In the genomic region with DNA sequence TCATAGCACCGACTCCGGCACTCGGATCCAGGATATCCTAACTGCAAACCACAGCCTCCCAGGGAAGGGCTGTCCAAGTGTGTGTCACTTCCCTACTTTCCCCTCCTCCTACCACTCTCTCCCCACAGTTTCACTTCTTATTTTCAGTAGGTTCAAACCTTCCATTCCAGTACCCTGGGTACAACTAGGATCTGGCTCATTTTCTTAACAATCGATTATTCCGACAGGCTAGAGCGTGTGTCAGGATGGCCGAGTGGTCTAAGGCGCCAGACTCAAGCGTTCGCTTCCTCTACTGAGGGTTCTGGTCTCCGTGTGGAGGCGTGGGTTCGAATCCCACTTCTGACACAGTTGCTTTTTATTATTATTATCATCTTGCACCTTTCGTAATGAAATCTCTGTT, we compare ENCODE assay signal across 8 mouse cellular contexts. TPM values are rescaled to one million over a fixed set of nuclear protein-coding genes. Genes with fewer than 3 reads are reported as not detected.
A peak's percentile ranks its signal among the peaks of the same experiment; 100 is the strongest.
DNase-seq lines count a peak whose midpoint lies in the region; ATAC-seq and TF ChIP-seq lines count a peak whose summit lies in the region.

No protein-coding gene starts in this region.

- 8% methylated on average over 14 of the region's 14 CpGs for WGBS in heart, embryonic 15.5 days
- WGBS in stomach, embryonic 15.5 days = 15% methylated on average over 14 of the region's 14 CpGs

- H3K4me3 ChIP-seq in C2C12 (ENCODE audit: insufficient read depth, poor library complexity, severe bottlenecking) = peak overlapping the region; percentile 37
- H3K4me3 ChIP-seq in heart, embryonic 15.5 days = peak overlapping the region; percentile 36
- H3K4me3 ChIP-seq in stomach, embryonic 15.5 days (replicated peaks) = peak overlapping the region; percentile 21

- H3K9me3 ChIP-seq in heart, embryonic 15.5 days (replicated peaks) = no peaks in the 10 kb centered on the region
- no peaks in the 10 kb centered on the region for H3K9me3 ChIP-seq in stomach, embryonic 15.5 days

- H3K4me2 ChIP-seq in heart, embryonic 15.5 days = peak overlapping the region; percentile 51
- H3K4me2 ChIP-seq in stomach, embryonic 15.5 days = peak overlapping the region; percentile 40

- TF ChIP-seq CTCF in C2C12 (IDR thresholded peaks at IDR 0.05; ENCODE audit: control insufficient read depth, insufficient read depth, insufficient read length) = no peak

- no peaks in the 10 kb centered on the region for H3K36me3 ChIP-seq in C2C12 (ENCODE audit: control insufficient read depth, insufficient read depth)
- H3K36me3 ChIP-seq in heart, embryonic 15.5 days = no peaks in the 10 kb centered on the region
- no peaks in the 10 kb centered on the region for H3K36me3 ChIP-seq in stomach, embryonic 15.5 days

- no peaks in the 10 kb centered on the region for H3K79me3 ChIP-seq in C2C12 (ENCODE audit: low read depth)

- H3K27ac ChIP-seq in heart, embryonic 15.5 days = no peak overlapping the region
- no peak overlapping the region for H3K27ac ChIP-seq in stomach, embryonic 15.5 days

- ATAC-seq in cerebellum, adult (ENCODE audit: insufficient number of reproducible peaks, low FRiP score, low TSS enrichment) = no peak
- ATAC-seq in heart, embryonic 15.5 days (replicated peaks; ENCODE audit: insufficient number of reproducible peaks, insufficient read depth, low FRiP score, low read depth) = 0 out of 2 replicates have a peak, but pooled peaks have one; percentile 23
- ATAC-seq in stomach, embryonic 15.5 days (ENCODE audit: insufficient read depth, low FRiP score, low read depth) = peak; percentile 54

- H3K79me2 ChIP-seq in C2C12 (ENCODE audit: control insufficient read depth, insufficient read depth) = no peaks in the 10 kb centered on the region

- peaks cover 9% of the 10 kb centered on the region for H3K4me1 ChIP-seq in heart, embryonic 15.5 days (replicated peaks)
- H3K4me1 ChIP-seq in stomach, embryonic 15.5 days = 0 out of 2 replicates have a peak, but pooled peaks cover 4% of the 10 kb centered on the region

- peak; percentile 35 to 54 for DNase-seq in cerebellum, postnatal 25 days
- peak; percentile 96 for DNase-seq in embryo, embryonic 10 days (ENCODE audit: low spot score)
- DNase-seq in kidney, postnatal 10 days = peak; percentile 11
- peak; percentile 54 for DNase-seq in lung, postnatal 25 days (ENCODE audit: low spot score)

- H3ac ChIP-seq in C2C12 (ENCODE audit: control insufficient read depth, insufficient read length, low read depth) = no peak overlapping the region

- H3K9ac ChIP-seq in heart, embryonic 15.5 days = 0 out of 2 replicates have a peak overlapping the region, but pooled peaks have one; percentile 4
- no peak overlapping the region for H3K9ac ChIP-seq in stomach, embryonic 15.5 days

- H3K27me3 ChIP-seq in C2C12 (ENCODE audit: control insufficient read depth, insufficient read depth, insufficient read length) = no peaks in the 10 kb centered on the region
- H3K27me3 ChIP-seq in heart, embryonic 15.5 days = 0 out of 2 replicates have a peak, but pooled peaks cover 7% of the 10 kb centered on the region
- H3K27me3 ChIP-seq in stomach, embryonic 15.5 days (replicated peaks) = peaks cover 13% of the 10 kb centered on the region; the same call in 1 of the 2 replicates

TF ChIP-seq in C2C12, 6 proteins besides CTCF, POLR2A, EP300 and RAD21:
- TF ChIP-seq FOSL1 (IDR thresholded peaks at IDR 0.05; ENCODE audit: insufficient read depth, low read length, poor library complexity, severe bottlenecking) = no peak
- TF ChIP-seq MYOD1 (IDR thresholded peaks at IDR 0.05; ENCODE audit: control insufficient read depth, insufficient read length, low read depth) = no peak
- peak; percentile 5 for TF ChIP-seq CEBPB (IDR thresholded peaks at IDR 0.05; ENCODE audit: low read depth)

RNA-seq across cellular contexts. Expression of gene Zfp184, which starts 30.3 kb away (rescaled TPM):
- polyA plus RNA-seq in C2C12 (2012; fragmentation: generic; extraction: Trizol) = 1.4 TPM
- 3.8 and 5.1 TPM in 2 replicates for polyA plus RNA-seq in heart, embryonic 15.5 days (2015; fragmentation: Nextera tagmentation; extraction: Ambion mirVana)
- 7.8 and 8.5 TPM in 2 replicates for polyA plus RNA-seq in stomach, embryonic 15.5 days (2015; fragmentation: Nextera tagmentation; extraction: Ambion mirVana)

Comparison
In these comparisons a context has a peak if more than half of its experiments do, and no peak if none do; other contexts are left out.
1. DNase-seq: peak in every context shown above with its lines; median percentile 96 in embryo, embryonic 10 days; 54 in lung, postnatal 25 days; 44 in cerebellum, postnatal 25 days; 11 in kidney, postnatal 10 days.